Mouse (Mus musculus) spleen, postnatal 4 days (tissue): ENCODE results near the gene Plcb3.

ENCODE experiments used
- DNase-seq, 2 experiments: peaks; one replicate each; pipeline ENCODE4 v3.0.0; 2022; ENCODE audit warnings: low spot score in 2 of 2

Gene Plcb3

GRCm38 (mm10) chr19:6940396-6941351 is 35.6 kb downstream of the Plcb3 start:
- peak in 1 of 2 experiments; percentile 65 for DNase-seq

- peak in 1 of 2 experiments; percentile 63 for DNase-seq
These were observed 36.9 kb downstream of the Plcb3 start for GRCm38 (mm10) chr19:6939106-6940002.

GRCm38 (mm10) chr19:6937541-6938465 is 38.5 kb downstream of the Plcb3 start:
- DNase-seq = no peak

- DNase-seq = peak; percentile 44 to 80
These were observed 40.0 kb downstream of the Plcb3 start for GRCm38 (mm10) chr19:6936299-6936698.

GRCm38 (mm10) chr19:6934195-6934977 is 41.9 kb downstream of the Plcb3 start, which contains the start of gene Kcnk4:
TSS of gene Kcnk4 (minus strand) at chr19:6934515.
- peak in 1 of 2 experiments; percentile 64 for DNase-seq

GRCm38 (mm10) chr19:6933436-6934194 is 42.7 kb downstream of the Plcb3 start:
- peak in 1 of 2 experiments; percentile 68 for DNase-seq

- no peak for DNase-seq
These were observed 43.2 kb downstream of the Plcb3 start for GRCm38 (mm10) chr19:6933102-6933435.

GRCm38 (mm10) chr19:6932018-6932417 is 44.3 kb downstream of the Plcb3 start:
- DNase-seq = no peak

GRCm38 (mm10) chr19:6931002-6931401 is 45.3 kb downstream of the Plcb3 start:
- DNase-seq = no peak

GRCm38 (mm10) chr19:6928080-6928479 is 48.2 kb downstream of the Plcb3 start:
- peak in 1 of 2 experiments; percentile 58 for DNase-seq

GRCm38 (mm10) chr19:6926559-6927255 is 49.6 kb downstream of the Plcb3 start:
- DNase-seq = peak in 1 of 2 experiments; percentile 68

- DNase-seq = peak in 1 of 2 experiments; percentile 69
These were observed 50.5 kb downstream of the Plcb3 start for GRCm38 (mm10) chr19:6925611-6926329.

GRCm38 (mm10) chr19:6925307-6925573 is 51.0 kb downstream of the Plcb3 start, which contains the start of gene Catsperz:
TSS of gene Catsperz (minus strand) at chr19:6925380.
- no peak for DNase-seq

- peak; percentile 83 to 95 for DNase-seq
These were observed 51.6 kb downstream of the Plcb3 start for GRCm38 (mm10) chr19:6924461-6925306.

GRCm38 (mm10) chr19:6922901-6923735 is 53.2 kb downstream of the Plcb3 start:
- peak in 1 of 2 experiments; percentile 59 for DNase-seq
